Mouse (Mus musculus) spleen, adult 18-20 months (tissue): ENCODE results near the gene Arnt2.

Source experiments
- DNase-seq, 2 experiments: peaks; one replicate each; pipeline ENCODE4 v3.0.0; 2022; ENCODE audit warnings: mixed read lengths in 2 of 2

Arnt2 gene

DNA sequence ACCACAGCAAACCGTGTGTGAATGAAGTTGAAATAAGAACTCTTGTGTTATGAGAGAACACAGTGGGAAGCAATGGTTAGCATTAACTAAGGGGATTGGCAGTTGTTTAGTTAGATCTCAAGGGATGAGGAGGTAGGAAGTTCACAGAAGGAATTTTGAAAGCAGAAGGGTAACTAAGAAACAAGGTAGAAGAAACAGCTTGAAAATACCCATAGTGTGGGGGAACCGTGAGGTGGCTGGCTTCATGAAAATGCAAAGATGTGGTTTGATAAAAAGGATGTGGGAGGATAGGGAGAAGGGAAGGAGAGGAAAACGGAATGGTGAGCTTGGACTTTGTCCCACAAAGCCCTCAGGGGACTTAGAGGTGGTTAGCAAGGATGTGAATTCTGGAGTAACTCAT lies 125.0 kb downstream of the Arnt2 start:
- no peak for DNase-seq

DNA sequence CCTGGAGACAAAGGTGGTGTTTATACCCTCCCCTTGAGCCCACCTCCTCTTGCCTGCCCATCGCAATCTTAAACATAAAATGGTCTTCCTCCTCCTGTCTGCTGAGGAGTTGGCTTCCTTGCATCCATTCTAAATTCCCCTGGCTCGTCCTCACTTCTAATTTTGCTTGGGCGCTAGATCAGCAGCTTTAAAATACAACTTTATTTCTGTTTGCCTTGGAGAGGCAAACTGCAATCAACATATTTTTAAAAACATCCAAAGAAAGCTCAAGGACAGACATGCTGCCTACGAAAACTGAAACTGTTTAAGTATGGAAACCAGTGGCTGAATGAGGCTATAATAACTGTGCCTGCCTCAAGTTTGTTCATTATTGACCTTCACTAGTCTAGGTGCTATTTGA lies 127.7 kb downstream of the Arnt2 start:
- no peak for DNase-seq

DNA sequence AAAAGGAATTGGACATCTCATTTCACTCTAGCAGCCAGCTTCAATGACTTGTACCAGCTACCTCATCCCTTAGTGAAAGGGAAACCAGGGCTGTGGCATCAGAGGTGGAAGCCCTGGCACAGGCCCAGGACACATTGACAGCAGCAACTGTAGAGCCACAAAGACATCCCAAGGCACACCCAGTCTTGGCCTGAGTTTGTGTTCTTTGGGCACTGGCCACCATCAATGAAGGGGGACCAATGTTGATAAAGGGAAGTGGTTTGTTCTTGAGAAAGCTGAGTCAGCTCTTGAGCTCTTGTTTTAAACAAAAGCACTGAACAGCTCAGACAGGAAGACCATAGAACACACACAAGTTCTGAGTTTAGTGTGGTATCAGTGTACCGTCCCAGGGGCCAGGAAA lies 130.7 kb downstream of the Arnt2 start:
- DNase-seq = no peak

DNA sequence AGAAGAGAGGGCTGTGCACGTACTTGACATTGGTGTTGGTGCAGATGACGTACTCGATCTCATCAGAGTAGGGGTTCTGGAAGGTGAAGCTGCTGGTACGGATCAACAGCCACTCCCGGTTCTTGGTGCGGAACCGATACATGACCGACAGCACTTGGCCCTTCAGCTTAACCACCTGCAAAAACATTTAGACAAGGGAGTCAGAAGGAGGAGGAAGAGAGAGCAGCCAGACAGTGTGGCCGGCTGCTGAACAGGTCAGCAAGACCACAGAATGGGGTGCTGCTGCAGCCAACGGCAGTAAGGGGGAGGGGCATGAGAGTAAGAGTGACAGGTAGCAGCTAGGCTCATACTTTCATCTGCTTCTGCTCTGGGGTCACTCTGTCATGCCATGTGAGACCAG lies 134.7 kb downstream of the Arnt2 start:
- DNase-seq = no peak

DNA sequence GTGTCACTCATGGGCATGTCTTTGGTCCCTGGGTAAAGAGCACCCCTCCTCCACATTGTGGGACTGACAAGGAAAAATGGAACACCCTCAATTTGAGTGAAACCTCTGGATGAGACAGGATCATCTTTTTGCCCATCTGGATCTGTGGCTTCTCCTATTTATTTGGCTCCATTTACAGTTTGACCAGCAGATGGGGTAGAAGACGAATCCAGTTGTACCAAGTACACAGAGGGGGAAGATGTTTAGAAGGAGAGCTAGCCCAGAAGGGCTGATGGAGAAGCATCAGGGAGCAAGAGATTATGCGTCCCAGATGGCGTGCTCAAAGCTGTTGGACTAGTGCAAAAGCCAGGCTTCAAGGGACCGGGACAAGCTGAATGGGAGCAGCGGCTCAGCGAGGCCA lies 136.0 kb downstream of the Arnt2 start:
- no peak for DNase-seq

DNA sequence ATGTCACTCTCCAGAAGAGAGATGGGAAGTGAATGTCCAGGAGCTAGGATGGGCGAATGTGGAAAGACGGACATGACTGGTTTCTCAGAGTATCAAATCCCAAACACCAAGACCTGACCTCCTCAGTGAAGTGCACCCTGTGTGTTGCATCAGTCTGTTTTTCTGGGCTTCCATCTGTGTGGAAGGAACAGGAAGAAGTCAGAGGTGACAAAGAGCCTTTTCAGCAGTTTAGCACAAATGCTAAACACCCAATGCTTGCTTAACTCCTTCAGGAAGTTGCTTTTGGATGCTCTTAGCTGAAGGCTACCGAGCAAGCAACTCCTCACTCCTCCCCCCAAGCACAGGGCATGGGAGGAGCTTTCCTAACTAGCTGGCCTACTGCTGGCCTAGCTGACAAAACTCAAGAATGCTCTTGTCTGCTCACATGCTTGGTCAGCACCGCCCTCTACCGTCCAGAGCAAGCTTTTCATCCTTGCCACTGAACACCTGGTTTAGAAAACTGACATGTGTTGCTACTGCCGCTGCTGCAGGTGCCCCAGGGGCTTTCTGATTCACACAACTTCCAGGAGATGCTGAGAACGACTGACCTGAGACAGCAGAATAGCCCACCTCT lies 137.7 kb downstream of the Arnt2 start:
- DNase-seq = peak; percentile 57 to 71

DNA sequence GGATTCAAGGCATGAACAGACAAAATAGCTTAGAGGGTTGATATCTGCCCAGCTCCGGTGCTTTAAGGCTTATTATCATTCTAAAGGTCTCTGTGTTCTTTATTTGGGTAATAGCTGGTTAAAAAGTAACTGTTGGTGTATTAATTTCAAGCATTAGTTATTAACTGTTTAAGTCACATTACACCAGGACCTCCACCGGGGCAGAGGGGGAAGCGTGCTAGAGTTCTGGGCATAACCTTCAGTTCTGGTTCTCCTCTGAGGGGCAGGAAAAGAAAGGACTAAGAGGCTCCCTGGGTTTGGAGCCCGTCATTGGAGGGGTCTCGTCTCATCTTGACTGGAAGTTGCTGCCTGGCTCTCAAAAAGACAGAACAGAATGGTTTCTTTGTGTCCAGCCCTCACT lies 138.5 kb downstream of the Arnt2 start:
- DNase-seq = no peak

DNA sequence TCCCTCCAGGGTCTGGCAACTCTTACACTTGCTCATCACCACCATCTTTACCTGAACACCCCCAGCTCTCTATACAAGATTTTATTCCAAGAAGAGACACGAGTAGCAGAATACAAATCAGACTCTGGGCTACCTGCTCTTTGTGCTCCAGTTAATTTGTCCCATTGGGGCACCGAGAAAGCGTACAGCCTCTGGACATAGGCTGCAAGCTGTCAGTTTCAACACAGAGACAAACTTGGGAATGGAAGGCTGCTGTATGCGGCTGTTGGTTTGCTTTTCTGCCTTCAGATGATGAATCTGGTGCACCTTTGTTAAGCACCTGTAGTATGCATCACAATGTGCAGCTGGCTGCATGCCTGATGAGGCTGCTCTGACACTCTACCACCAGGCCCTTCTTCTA lies 146.5 kb downstream of the Arnt2 start:
- DNase-seq = no peak

DNA sequence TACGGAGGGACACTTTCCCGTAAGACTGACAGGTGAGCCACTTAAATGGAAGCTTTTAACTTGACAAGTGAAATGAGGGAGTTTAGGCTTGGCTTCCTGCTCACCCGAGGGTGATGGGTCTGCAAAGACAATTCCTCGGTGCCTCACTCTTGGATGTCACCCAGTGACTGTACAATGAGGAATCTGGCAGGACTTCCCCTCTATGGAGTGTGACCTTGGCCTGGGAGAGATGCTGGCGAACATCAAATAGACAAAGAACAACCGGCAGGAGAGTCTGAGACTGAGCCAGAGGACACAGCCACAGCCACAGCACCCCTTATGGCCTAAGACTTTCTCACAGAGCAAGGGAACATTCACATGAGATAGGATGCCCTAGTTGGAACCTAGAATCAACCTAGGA lies 148.6 kb downstream of the Arnt2 start:
- no peak for DNase-seq

DNA sequence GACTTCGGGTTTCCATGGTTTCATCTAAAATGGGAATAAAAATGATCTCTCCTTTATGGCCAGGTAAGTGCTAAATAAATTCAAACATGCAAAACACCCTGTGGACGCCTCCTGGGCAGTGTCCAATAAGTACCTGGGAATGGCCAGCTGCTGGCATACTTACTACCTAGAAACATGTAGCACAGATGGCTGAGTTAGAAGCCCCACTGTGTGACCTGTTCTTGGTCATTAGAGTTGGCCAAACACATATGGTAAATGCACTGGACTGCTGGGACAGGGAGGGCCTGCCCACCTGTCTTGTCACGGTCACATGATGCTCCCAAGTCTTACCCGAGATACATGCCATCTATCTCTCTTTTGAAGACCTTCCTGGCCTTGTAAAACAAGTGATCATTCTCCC lies 149.6 kb downstream of the Arnt2 start:
- no peak for DNase-seq

DNA sequence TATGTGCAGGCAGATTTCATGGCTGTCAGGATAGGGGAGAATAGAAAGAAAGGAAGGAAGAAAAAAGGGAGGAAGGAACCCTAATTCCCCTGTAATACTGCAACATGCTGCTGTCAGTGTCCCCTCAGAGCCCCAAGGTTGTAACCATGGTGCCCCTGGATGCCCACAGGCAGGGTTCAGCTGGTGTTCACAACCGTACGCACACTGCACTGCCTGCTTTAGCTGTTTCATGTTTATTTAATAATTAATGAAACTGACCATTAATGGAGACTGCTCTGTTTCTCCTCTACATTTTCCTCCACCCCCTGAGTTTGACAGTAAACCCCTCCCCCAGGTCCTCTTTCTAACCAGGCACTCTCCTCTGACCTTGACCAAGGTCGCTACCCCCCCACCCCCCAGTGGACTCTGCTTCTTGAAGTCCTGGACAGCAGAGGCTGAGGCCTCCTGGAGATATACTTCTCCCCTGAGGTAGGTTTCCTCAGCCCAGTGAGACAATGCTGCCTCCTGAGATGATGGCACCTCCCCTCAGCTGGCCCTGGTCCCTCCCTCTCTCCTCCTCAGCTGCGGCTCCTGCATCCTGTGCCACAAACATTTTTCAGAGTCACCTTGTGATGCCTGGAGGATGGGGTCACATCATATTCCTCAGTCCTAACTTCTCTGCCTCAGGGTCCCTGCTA lies 150.5 kb downstream of the Arnt2 start:
- DNase-seq = no peak

DNA sequence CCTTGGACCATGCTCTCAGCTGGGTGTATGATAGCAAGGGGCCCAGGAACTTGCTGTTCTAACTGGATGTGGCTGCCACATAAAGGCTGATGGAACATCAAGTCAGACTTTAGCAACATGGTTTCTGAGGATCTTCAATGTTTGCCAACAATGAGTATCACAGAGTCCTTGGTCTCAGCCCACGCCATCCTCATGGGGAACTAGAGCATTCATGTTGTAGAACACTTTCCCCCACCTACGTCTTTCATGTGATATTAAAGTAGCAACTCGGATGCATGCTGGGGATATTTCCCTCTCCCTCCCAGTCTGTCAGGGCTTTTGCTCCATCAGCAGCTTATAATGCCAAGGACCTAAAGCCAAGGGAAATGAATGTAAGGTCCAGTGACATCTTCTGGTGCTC lies 153.3 kb downstream of the Arnt2 start:
- no peak for DNase-seq

DNA sequence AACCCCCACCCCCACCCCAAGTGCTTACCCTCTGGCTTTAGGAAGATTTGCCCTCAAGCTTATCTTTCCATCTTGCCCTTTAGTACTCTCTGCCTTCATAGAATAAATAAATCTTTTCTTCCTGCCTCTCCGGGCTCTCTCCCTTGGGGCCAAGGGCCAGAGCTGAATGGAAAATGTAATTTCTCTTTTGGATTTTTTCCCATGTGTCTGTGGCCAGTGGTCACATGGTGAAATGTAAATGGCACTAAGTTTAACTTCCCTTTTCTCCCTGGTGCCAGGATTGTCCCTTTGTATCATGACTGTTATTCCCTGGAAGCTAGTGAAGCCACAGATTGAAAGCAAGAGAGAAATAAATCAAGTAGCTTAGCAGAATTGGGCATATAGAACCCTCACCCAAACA lies 153.7 kb downstream of the Arnt2 start:
- no peak for DNase-seq

DNA sequence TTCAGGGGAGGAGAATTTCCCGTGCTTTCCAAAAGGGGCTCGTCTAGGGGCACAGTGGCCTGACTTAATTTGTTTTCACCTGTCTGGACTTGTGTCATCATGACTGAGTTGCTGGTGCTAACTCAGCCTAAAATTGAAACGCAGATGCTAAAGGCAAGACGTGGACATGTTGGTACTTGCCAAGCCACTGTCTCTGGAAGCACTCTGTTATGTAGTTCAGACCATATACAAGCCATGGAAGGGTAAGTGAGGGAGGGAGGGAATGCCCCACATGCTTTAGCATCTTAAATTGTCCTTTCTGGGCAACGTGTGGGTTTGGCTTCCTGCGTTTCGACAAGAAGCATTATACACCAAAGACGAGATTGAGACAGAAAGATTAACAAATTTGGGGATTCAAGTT lies 155.1 kb downstream of the Arnt2 start:
- DNase-seq = no peak

DNA sequence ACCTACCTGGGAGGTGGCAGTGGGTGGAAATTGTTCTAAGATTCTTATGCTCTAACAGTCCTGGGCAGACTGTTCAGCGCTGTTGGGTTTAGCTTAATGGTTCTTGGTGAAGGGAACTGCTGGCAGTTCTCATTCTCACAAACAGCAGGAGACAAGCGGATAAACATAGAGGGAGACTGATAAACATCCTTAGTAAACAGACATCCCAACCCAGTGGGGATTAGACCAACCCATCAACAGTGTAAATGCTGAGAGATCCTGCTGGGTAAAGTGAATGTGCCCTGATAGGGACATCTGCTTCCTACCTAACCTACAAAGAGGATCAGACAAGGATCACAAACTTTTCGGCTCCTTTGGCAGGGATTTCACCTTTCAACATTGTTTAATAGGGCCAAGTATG lies 155.7 kb downstream of the Arnt2 start:
- DNase-seq = no peak

DNA sequence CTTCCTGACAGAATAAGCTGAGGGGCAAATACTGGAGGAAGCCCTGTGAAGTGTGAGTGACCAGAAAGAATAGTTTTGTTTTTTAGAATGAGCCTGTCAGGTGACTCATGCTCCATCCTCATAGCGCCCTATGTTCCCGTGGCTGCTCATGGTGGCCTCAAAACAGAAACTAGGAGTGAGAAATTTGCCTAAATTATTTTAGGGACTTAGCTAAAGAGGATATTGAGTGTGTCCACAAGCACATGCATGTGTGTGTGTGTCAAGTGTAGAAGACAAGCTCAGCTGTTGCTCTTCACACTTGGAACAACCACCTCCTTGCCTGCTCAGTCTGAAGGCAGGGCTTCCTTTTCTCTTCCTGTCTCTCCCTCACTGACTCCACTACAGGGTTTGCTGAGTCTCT lies 158.3 kb downstream of the Arnt2 start:
- no peak for DNase-seq

DNA sequence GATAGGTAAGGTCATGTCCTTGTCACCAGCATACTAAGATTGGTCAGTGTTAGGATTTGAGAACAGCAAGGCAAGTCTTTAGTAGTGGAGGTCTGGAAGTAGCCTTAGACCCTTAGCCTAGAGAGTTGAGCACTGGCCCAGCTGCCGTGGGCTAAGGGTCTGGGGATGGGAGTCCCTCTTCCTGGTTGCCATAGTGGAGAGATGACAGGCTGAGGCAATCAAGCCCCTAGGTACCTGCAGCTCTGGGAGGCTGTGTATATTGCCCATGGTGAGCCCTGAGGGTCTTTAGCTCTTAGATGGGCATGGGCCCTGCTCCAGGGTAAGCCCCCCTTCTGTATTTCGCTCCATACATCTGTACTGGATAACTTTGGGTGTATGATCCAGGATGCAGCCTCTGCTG lies 159.2 kb downstream of the Arnt2 start:
- DNase-seq = no peak

DNA sequence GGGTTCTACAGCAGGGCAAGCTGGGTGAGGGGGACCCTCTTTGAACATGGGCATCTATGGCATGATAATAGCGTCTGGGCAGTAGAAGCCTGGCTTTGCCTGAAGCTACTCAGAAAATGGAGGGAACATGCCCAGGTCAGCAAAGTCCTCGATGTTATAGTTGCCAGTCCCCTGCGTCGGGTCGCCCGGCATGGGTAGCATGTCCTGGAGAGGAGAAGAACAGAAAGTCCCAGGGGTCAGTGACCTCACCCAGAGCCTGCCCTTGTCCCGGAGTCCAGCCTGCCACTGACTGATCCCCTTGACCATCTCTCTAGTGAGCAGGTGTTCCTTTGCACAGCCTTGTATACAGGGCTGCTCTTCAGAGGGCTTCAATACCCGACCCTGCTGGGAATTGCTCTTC lies 160.0 kb downstream of the Arnt2 start:
- DNase-seq = no peak

DNA sequence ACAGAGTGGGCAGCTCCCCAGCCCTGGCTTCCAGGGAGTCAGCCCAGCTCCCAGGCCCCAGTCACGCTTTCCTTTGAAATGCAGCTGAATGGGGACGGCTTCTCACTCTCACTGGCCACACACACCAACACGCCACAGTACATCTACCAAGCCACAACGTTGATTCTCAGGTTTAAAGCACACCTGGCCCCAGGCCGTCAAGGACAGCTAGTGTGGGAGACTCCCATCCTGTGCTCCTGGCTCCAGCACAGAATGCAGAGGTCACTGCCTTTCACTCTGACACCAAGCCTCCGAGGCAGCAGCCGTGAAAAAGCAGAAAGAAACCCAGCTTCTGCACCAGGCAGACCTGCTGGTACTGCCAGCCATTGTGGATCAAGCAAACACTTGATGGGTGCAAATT lies 160.6 kb downstream of the Arnt2 start:
- DNase-seq = no peak

DNA sequence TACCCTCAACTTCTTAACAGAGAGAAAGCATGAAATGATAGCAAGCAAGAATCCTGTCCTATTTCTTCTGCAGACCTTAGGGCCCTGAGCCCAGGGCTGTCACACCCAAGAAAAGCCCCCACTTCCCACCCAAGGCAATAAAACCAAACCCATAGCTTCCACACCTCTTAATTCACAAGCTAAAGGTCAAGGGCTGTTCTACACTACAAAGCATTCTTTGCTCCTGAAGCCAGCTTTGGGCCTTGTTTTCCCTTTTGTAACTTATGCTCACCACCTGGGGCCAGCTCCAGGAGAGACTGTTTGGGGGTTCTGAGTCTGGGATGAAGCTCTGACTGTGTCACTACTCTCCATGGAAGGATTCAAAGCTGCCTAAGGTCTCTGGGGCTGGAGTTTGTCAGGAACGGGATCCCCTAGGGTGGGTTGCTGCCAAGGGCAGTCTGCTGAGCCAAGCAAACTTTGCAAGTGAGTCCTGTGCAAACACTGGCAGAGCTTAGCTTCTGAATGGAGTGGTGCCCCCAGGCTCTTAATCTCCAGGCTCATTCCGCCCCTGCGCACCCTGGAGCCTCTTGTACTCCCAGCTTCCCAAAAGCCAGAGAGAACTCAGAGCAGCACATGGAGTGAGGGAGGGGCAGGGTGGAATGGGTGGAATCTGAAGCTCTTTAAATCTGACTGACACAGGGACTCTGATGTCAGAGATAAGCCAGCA lies 161.9 kb downstream of the Arnt2 start:
- no peak for DNase-seq

DNA sequence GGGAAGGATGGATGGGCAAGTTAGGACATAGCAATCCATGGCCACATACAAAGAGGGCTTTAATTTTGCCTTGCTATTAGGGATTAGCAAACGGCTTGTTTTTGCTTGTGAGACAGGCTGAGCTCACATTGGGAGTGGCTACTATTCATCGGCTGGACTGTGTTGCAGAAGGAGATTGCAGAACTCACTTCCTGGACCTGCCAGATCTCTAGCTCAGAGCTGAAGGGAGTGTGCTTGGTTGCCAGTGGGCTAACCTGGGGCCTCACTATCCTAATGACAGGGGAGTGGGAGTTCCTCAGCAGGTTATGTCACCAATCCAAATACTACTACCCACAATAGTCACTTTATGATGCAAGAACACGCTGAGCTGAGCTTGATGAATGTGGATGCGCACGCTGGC lies 163.1 kb downstream of the Arnt2 start:
- no peak for DNase-seq

DNA sequence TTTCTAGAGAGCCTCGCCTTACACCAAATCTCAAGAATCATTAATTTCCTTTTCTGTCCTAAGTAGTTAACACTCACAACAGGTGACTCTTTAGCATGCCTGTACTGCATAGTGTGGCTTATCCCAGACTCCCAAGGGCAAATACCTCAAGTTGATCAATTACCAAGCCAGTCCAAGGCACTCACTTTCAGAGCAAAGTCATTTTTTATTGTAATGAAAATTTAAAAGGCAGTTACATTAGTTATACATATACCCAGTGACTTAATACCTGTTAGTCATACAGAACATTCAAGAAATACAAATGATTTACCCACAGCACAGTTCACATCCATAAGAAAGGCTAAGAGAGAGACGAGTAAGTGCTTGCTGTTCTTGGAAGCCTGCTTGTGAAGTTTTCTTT lies 163.9 kb downstream of the Arnt2 start:
- DNase-seq = no peak

DNA sequence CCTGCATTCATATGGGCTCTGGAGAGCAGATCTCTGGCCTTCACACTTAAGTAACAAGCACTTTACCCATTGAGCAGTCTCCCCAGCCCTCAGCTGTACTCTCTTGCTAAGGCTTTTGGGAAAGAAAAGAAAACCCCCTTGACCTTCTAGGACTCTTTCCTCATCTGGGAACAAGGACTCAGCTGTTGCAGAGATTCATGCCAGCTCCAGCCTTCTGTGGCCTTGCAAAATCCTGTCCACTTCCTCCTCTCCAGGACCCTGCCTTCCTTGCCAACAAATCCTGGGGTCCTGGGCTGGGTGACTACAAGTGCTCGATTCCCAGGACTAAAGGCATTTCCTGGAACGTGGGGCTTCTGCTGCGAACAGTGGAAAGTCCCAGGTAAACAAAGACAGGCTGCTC lies 169.6 kb downstream of the Arnt2 start:
- DNase-seq = no peak

DNA sequence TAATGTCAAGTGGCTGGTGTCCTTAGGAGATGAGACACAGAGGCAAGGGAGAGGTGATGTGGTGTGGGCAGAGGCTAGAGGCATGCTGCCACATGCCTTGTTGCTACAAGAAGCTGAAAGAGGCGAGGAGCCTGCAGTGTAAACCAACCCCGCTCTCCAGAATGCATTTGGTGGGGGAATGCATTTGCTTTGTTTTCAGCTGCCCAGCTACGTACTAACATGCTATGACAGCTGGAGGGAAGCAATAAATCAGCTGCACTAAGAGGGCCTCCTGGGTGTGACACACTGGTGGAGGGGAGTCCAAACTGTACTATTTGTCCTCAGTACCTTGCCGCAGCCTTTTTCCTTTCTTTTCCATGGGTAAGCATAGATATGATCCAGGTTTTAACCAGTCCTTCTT lies 172.3 kb downstream of the Arnt2 start:
- DNase-seq = no peak

DNA sequence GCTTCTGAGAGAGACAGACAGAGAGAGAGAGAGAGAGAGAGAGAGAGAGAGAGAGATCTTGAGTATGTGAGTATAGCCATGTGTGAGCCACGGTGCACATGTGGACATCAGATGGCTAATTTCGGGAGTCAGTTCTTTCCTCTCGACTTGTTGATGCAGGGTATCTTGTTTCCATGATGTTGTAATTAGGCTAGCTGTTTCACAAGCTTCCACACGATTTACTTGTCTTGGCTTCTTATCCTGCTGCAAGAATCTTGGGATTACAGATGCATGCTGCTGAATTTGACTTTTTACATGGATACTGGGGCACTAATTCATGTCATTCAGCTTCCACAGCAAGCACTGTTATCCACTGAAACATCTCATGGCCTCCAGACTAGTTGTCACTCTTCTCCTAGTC lies 178.6 kb downstream of the Arnt2 start:
- DNase-seq = no peak
